Mouse (Mus musculus) hindbrain, embryonic 12.5 days (tissue): ENCODE results near the gene Trabd2b. TPM values are rescaled to one million over a fixed set of nuclear protein-coding genes. Genes with fewer than 3 reads are reported as not detected.
A peak's percentile ranks its signal among the peaks of the same experiment; 100 is the strongest.

Source experiments
- ATAC-seq: fragments of 200-750 bp; cut with Nextera tagmentation; 2 replicates; pipeline ENCODE4 v1.8.0; 2017; ENCODE audit warnings: moderate TSS enrichment; ENCODE audit not compliant: low FRiP score
- H3K27ac ChIP-seq: fragments of 300-500 bp; sonication (generic); 2 replicates; pipeline ENCODE4 v1.5.1; 2016; ENCODE audit warnings: mild to moderate bottlenecking
- H3K27me3 ChIP-seq: fragments of 300-500 bp; sonication (generic); 2 replicates; pipeline ENCODE4 v1.6.1; 2016; ENCODE audit warnings: mild to moderate bottlenecking
- H3K36me3 ChIP-seq: fragments of 300-500 bp; sonication (generic); 2 replicates; pipeline ENCODE4 v1.6.1; 2016; ENCODE audit warnings: mild to moderate bottlenecking
- H3K4me1 ChIP-seq: fragments of 300-500 bp; sonication (generic); 2 replicates; pipeline ENCODE4 v1.6.1; 2016
- H3K4me2 ChIP-seq: fragments of 300-500 bp; sonication (generic); replicated peaks from 2 replicates; pipeline ENCODE4 v1.6.1; 2016; ENCODE audit warnings: mild to moderate bottlenecking
- H3K4me3 ChIP-seq: fragments of 300-500 bp; sonication (generic); 2 replicates; pipeline ENCODE4 v1.5.1; 2016; ENCODE audit warnings: mild to moderate bottlenecking
- H3K9ac ChIP-seq: fragments of 300-500 bp; sonication (generic); 2 replicates; pipeline ENCODE4 v1.6.1; 2016; ENCODE audit warnings: mild to moderate bottlenecking, moderate library complexity
- H3K9me3 ChIP-seq: fragments of 300-500 bp; sonication (generic); replicated peaks from 2 replicates; pipeline ENCODE4 v1.6.1; 2016; ENCODE audit warnings: mild to moderate bottlenecking
- WGBS: fragments of 180-500 bp; shearing (Covaris S2); methylation state at CpG from one replicate; pipeline ENCODE4 v1.1.7; 2016; 5-methylcytosine and 5-hydroxymethylcytosine counted together
- polyA plus RNA-seq: library from polyadenylated mRNA; unstranded; fragments of >200 nt; fragmentation: Nextera tagmentation; extraction: Ambion mirVana; gene quantifications from 2 replicates; pipeline ENCODE4 v1.2.1, GENCODE M21; 2016

The Trabd2b gene
- polyA plus RNA-seq = 2.0 and 2.8 TPM in 2 replicates

GRCm38 (mm10) chr4:114406355-114407101, at the start of gene Trabd2b:
Gene Trabd2b (plus strand): TSS chr4:114406724.
- 1% methylated on average over 61 of the region's 61 CpGs for WGBS
- H3K4me2 ChIP-seq = peak within 1 kb of the TSS; percentile 98

DNA sequence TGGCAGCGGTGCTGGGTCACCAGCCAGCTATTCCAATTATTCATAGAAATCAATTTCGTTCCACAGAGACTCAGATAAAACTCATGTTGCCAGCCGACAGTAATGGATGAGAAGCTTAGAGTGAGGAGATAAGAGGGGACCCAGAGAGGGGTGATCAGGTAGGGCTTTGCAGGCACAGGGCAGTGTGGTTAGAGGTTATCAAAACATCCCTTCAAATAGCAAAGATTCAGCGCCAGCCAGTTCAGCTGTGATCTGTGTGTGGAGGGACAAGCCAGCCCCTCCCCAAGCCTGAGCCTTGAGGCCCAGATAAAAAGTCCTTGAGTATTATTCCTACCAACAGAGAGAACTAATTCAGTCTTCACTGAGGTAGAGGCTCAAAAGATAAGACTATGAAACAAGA, 49.1 kb upstream of the Trabd2b start:
- Histone ChIP-seq H3K27ac (no peak overlapping the region), H3K4me2 (no peak overlapping the region), H3K36me3 (no peaks in the 10 kb centered on the region), H3K9me3 (no peaks in the 10 kb centered on the region), H3K4me3 (no peak overlapping the region), H3K4me1 (no peaks in the 10 kb centered on the region), H3K9ac (no peak overlapping the region), H3K27me3 (no peaks in the 10 kb centered on the region)
- 69% methylated on average over 4 of the region's 4 CpGs for WGBS
- ATAC-seq = no peak

More at GRCm38 (mm10) chr4:114406355-114407101, at the start of gene Trabd2b:
- peak within 1 kb of the TSS; percentile 73 for H3K9ac ChIP-seq
- H3K9me3 ChIP-seq = no peaks in the 10 kb centered on the region
- peak; percentile 69 for ATAC-seq
- no peaks in the 10 kb centered on the region for H3K36me3 ChIP-seq
- peaks cover 30% of the 10 kb centered on the region for H3K4me1 ChIP-seq
- H3K27me3 ChIP-seq = peaks cover 32% of the 10 kb centered on the region
- H3K4me3 ChIP-seq = peak within 1 kb of the TSS; percentile 72
- peak within 1 kb of the TSS; percentile 77 for H3K27ac ChIP-seq

DNA sequence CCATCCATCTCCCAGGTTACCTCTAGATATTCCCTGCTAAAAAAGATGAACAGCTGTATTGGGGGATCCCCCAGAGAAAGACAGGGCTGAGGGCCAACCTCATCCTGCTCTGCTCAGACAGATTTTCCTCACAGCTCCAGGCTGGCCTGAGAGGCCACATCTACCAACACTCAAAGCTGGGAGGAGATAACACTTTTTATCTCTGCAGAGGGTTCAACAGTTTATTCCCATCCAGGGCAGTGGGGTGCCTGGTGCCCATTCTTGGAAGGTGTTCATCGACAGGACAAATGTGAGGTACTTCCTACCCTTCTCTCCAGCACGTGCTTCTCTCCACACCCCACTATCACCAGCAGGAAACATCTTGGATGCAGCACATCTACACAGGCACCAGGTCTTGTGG, 47.6 kb upstream of the Trabd2b start:
- Histone ChIP-seq H3K27me3 (no peaks in the 10 kb centered on the region), H3K4me3 (no peak overlapping the region), H3K9me3 (no peaks in the 10 kb centered on the region), H3K27ac (no peak overlapping the region), H3K4me2 (no peak overlapping the region), H3K36me3 (no peaks in the 10 kb centered on the region), H3K9ac (no peak overlapping the region), H3K4me1 (no peaks in the 10 kb centered on the region)
- WGBS = 69% methylated on average over 2 of the region's 2 CpGs
- no peak for ATAC-seq

DNA sequence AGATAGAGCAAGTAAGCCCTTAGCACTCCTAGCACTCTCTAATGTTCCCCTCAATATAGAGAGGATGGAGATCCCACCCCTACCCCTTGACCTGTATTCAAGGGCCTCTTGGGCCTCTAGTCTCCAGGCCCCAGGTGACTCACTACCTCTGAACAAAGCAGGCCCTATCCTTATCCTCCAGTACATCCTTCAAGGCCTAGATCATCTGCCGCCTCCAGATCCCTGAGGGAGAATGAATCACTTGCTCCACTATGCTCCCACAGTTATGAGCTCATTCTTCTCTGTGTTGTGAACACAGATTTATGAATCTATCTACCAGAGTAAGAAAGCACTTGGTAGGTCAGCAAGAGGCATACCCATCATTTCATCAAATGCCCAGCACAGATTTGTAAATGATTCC, 46.7 kb upstream of the Trabd2b start:
- 90% methylated on average over 1 of the region's 1 CpGs for WGBS
- ATAC-seq = no peak
- no peak overlapping the region for H3K9ac ChIP-seq
- no peaks in the 10 kb centered on the region for H3K27me3 ChIP-seq
- no peaks in the 10 kb centered on the region for H3K9me3 ChIP-seq
- no peak overlapping the region for H3K4me3 ChIP-seq
- no peak overlapping the region for H3K27ac ChIP-seq
- no peaks in the 10 kb centered on the region for H3K36me3 ChIP-seq
- H3K4me1 ChIP-seq = no peaks in the 10 kb centered on the region
- no peak overlapping the region for H3K4me2 ChIP-seq

DNA sequence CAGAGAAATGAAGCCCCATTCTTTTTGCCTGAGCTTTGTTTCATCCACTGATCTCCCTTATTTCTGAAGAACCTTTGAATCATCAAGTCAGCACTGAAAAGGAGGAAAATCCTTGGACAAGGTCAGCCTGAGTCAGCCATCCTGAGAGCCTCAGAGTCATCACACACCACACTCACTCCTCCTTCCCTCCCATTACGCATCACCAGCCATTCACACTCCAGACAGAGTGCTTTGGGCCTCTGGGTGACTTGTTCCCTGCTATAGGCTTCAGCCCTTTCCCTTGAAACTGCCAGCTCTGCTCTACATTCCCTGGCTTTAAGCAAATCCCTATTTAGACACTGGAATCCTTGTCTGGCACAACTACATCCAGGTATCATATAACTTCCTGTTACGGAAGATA, 45.2 kb upstream of the Trabd2b start:
- no peaks in the 10 kb centered on the region for H3K4me1 ChIP-seq
- H3K9me3 ChIP-seq = no peaks in the 10 kb centered on the region
- ATAC-seq = no peak
- no peaks in the 10 kb centered on the region for H3K27me3 ChIP-seq
- H3K4me3 ChIP-seq = no peak overlapping the region
- H3K36me3 ChIP-seq = no peaks in the 10 kb centered on the region
- 92% methylated on average over 2 of the region's 2 CpGs for WGBS
- no peak overlapping the region for H3K27ac ChIP-seq
- no peak overlapping the region for H3K9ac ChIP-seq
- no peak overlapping the region for H3K4me2 ChIP-seq

- ATAC-seq = no peak
- Histone ChIP-seq H3K27ac (no peak overlapping the region), H3K9me3 (no peaks in the 10 kb centered on the region), H3K4me3 (no peak overlapping the region), H3K9ac (no peak overlapping the region), H3K27me3 (no peaks in the 10 kb centered on the region; the same call in 1 of the 2 replicates), H3K36me3 (no peaks in the 10 kb centered on the region), H3K4me2 (no peak overlapping the region), H3K4me1 (no peaks in the 10 kb centered on the region)
- WGBS = 74% methylated on average over 4 of the region's 4 CpGs
Observed at GRCm38 (mm10) chr4:114365000-114365399, 41.5 kb upstream of the Trabd2b start.

DNA sequence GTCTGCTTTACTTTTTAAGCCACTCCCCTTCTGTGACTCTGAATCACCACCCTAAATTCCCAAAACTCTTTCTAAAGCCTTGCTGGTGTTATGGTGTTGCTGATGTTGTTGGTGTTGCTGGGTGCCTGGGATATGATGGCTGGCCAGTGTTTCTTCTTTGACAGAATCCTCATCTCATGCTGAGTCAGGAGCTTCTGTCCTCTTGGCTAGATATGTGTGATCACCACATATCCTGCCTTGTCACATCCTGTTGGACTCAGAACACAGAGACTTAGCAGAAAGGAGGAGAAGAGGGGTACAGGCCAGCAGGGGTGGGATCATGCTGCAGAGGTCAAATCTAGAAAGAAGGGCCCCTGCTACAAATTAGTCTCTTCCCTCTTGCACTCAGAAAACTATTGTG, 40.9 kb upstream of the Trabd2b start:
- Histone ChIP-seq H3K9ac (no peak overlapping the region), H3K4me3 (no peak overlapping the region), H3K36me3 (no peaks in the 10 kb centered on the region), H3K27me3 (no peaks in the 10 kb centered on the region; the same call in 1 of the 2 replicates), H3K27ac (no peak overlapping the region), H3K4me2 (no peak overlapping the region), H3K4me1 (no peaks in the 10 kb centered on the region), H3K9me3 (no peaks in the 10 kb centered on the region)
- ATAC-seq = no peak

GRCm38 (mm10) chr4:114367005-114367404, 39.5 kb upstream of the Trabd2b start:
- no peak for ATAC-seq
- WGBS = 47% methylated on average over 2 of the region's 2 CpGs
- no peak overlapping the region for H3K4me2 ChIP-seq
- H3K9me3 ChIP-seq = no peaks in the 10 kb centered on the region
- no peak overlapping the region for H3K9ac ChIP-seq
- H3K27ac ChIP-seq = no peak overlapping the region
- H3K4me1 ChIP-seq = no peaks in the 10 kb centered on the region
- H3K27me3 ChIP-seq = no peaks in the 10 kb centered on the region; the same call in 1 of the 2 replicates
- no peak overlapping the region for H3K4me3 ChIP-seq
- no peaks in the 10 kb centered on the region for H3K36me3 ChIP-seq

GRCm38 (mm10) chr4:114367840-114368239, 38.7 kb upstream of the Trabd2b start:
- 43% methylated on average over 7 of the region's 7 CpGs for WGBS
- Histone ChIP-seq H3K27ac (no peak overlapping the region), H3K4me1 (no peaks in the 10 kb centered on the region), H3K27me3 (no peaks in the 10 kb centered on the region; the same call in 1 of the 2 replicates), H3K9me3 (no peaks in the 10 kb centered on the region), H3K4me3 (no peak overlapping the region), H3K4me2 (no peak overlapping the region), H3K36me3 (no peaks in the 10 kb centered on the region), H3K9ac (no peak overlapping the region)
- ATAC-seq = no peak

GRCm38 (mm10) chr4:114369591-114369990, 36.9 kb upstream of the Trabd2b start:
- Histone ChIP-seq H3K27ac (no peak overlapping the region), H3K4me1 (no peaks in the 10 kb centered on the region), H3K4me2 (no peak overlapping the region), H3K4me3 (no peak overlapping the region), H3K27me3 (no peaks in the 10 kb centered on the region; the same call in 1 of the 2 replicates), H3K9ac (no peak overlapping the region), H3K9me3 (no peaks in the 10 kb centered on the region), H3K36me3 (no peaks in the 10 kb centered on the region)
- ATAC-seq = no peak
- WGBS = 73% methylated on average over 2 of the region's 2 CpGs

DNA sequence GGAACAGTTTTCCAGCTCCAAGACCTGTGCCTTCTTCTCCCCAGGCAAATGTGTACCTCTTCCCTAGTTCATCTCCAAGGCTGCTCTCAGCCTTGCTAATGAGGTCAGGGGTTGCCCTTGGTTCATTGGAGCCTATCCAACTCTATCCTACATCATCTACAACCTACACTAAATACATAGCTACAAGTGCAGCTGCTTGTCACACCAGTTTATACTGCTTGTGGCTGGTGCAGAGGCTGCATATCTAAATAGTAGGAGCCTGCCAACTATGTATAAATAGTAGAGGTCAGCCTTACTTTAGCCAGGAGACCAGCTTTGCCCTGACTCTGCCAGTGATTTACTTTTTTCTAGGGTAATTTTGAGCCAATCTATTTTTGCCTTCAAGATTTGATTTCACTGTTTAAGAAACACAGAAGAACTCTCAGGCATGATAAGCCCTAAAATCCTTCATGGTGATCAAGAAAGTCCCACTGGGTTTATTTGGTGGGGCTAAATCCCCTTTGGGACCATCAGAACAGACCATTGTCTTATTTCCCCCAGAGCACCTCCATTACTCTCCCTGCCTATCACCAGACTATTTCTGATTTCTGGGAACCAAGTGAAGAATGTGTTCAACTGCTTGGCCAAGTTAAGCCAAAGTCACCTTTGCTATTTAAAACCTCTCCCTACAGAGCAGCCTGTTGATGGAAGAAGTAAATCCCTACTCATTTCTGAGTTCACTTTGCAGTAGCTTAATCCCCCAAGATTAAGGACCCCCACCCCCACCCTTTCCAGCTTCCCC, 35.4 kb upstream of the Trabd2b start:
- no peaks in the 10 kb centered on the region for H3K36me3 ChIP-seq
- H3K4me3 ChIP-seq = no peak overlapping the region
- no peak overlapping the region for H3K9ac ChIP-seq
- H3K27me3 ChIP-seq = no peaks in the 10 kb centered on the region; the same call in 1 of the 2 replicates
- no peak overlapping the region for H3K27ac ChIP-seq
- ATAC-seq = no peak
- no peaks in the 10 kb centered on the region for H3K4me1 ChIP-seq
- no peak overlapping the region for H3K4me2 ChIP-seq
- no peaks in the 10 kb centered on the region for H3K9me3 ChIP-seq

DNA sequence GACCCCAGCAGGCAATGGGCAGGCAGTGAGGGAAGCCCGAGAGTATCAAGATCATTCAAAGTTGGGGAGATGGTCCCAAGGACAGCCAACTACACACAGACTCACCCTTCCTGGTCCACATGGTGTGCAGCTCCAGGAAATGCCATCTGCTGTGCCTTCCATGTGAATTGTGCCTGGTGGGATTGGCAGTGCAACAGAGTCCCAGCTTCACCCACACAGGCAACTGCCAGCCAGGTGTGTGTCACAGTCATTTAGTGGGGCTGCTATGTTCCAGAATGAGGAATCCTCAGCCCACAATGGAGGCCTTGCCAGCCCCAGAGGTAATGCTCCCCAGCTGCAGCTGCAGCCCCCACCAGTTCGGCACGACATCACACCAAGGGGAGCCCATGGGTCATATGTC, 33.8 kb upstream of the Trabd2b start:
- WGBS = 79% methylated on average over 3 of the region's 3 CpGs
- Histone ChIP-seq H3K4me3 (no peak overlapping the region), H3K4me2 (no peak overlapping the region), H3K27me3 (no peaks in the 10 kb centered on the region), H3K27ac (no peak overlapping the region), H3K9me3 (no peaks in the 10 kb centered on the region), H3K36me3 (no peaks in the 10 kb centered on the region), H3K9ac (no peak overlapping the region), H3K4me1 (no peaks in the 10 kb centered on the region)
- ATAC-seq = no peak
